Mouse (Mus musculus): ENCODE measurements around the gene Pgls.

The Pgls gene

GRCm38 (mm10) chr8:71604021-71604420, 12.0 kb downstream of the Pgls start:
- TF ChIP-seq GATA4 (IDR thresholded peaks at IDR 0.05; ENCODE audit: insufficient replicate concordance, low read length), result no peak

- no peak; the same call in 1 of the 2 replicates for TF ChIP-seq GATA4 (IDR thresholded peaks at IDR 0.05; ENCODE audit: insufficient replicate concordance, low read length)
Measured at GRCm38 (mm10) chr8:71610822-71611651, 19.1 kb downstream of the Pgls start, which contains the start of gene Colgalt1. Colgalt1 (plus strand) TSS chr8:71610998.

GRCm38 (mm10) chr8:71612141-71612540, 20.2 kb downstream of the Pgls start:
- TF ChIP-seq GATA4 (IDR thresholded peaks at IDR 0.05; ENCODE audit: insufficient replicate concordance, low read length), result no peak

- TF ChIP-seq GATA4 (IDR thresholded peaks at IDR 0.05; ENCODE audit: insufficient replicate concordance, low read length), result no peak
Measured at GRCm38 (mm10) chr8:71613418-71613817, 21.4 kb downstream of the Pgls start.

GRCm38 (mm10) chr8:71619786-71620185, 27.8 kb downstream of the Pgls start:
- TF ChIP-seq GATA4 (IDR thresholded peaks at IDR 0.05; ENCODE audit: insufficient replicate concordance, low read length), result no peak

- TF ChIP-seq GATA4 (IDR thresholded peaks at IDR 0.05; ENCODE audit: insufficient replicate concordance, low read length), result no peak
Measured at GRCm38 (mm10) chr8:71625088-71625487, 33.1 kb downstream of the Pgls start.

GRCm38 (mm10) chr8:71626753-71627152, 34.8 kb downstream of the Pgls start:
- no peak for TF ChIP-seq GATA4 (IDR thresholded peaks at IDR 0.05; ENCODE audit: insufficient replicate concordance, low read length)

- TF ChIP-seq GATA4 (IDR thresholded peaks at IDR 0.05; ENCODE audit: insufficient replicate concordance, low read length), result no peak; the same call in 1 of the 2 replicates
Measured at GRCm38 (mm10) chr8:71627265-71628099, 35.5 kb downstream of the Pgls start.

GRCm38 (mm10) chr8:71628396-71629095, 36.6 kb downstream of the Pgls start:
- no peak for TF ChIP-seq GATA4 (IDR thresholded peaks at IDR 0.05; ENCODE audit: insufficient replicate concordance, low read length)

- TF ChIP-seq GATA4 (IDR thresholded peaks at IDR 0.05; ENCODE audit: insufficient replicate concordance, low read length), result no peak
Measured at GRCm38 (mm10) chr8:71629096-71629697, 37.2 kb downstream of the Pgls start.

- TF ChIP-seq GATA4 (IDR thresholded peaks at IDR 0.05; ENCODE audit: insufficient replicate concordance, low read length), result no peak
Measured at GRCm38 (mm10) chr8:71629781-71630212, 37.8 kb downstream of the Pgls start.

- TF ChIP-seq GATA4 (IDR thresholded peaks at IDR 0.05; ENCODE audit: insufficient replicate concordance, low read length), result no peak
Measured at GRCm38 (mm10) chr8:71630761-71631160, 38.8 kb downstream of the Pgls start.

GRCm38 (mm10) chr8:71631897-71632296, 39.9 kb downstream of the Pgls start:
- TF ChIP-seq GATA4 (IDR thresholded peaks at IDR 0.05; ENCODE audit: insufficient replicate concordance, low read length), result no peak

- no peak for TF ChIP-seq GATA4 (IDR thresholded peaks at IDR 0.05; ENCODE audit: insufficient replicate concordance, low read length)
Measured at GRCm38 (mm10) chr8:71633164-71633563, 41.2 kb downstream of the Pgls start.

All from liver, adult (tissue).